Mouse (Mus musculus) forebrain, postnatal 0 days (tissue): Measurements from ENCODE around the gene Kdm2a. TPM values are rescaled to one million over a fixed set of nuclear protein-coding genes. Genes with fewer than 3 reads are reported as not detected.

Source experiments
- ATAC-seq: fragments of 200-750 bp; cut with Nextera tagmentation; 2 replicates; pipeline ENCODE4 v1.8.0; 2017; ENCODE audit warnings: mild to moderate bottlenecking, moderate library complexity
- DNase-seq: peaks from one replicate; pipeline ENCODE4 v3.0.0-alpha.2; 2015
- H3K27ac ChIP-seq: fragments of 300-500 bp; sonication (generic); 2 replicates; pipeline ENCODE4 v1.5.1; 2014; ENCODE audit warnings: low read depth, mild to moderate bottlenecking, antibody characterized with exemption, low read length, moderate library complexity, mixed read lengths
- H3K27me3 ChIP-seq: fragments of 300-500 bp; sonication (generic); 2 replicates; pipeline ENCODE4 v1.6.1; 2014; ENCODE audit warnings: mild to moderate bottlenecking, low read length, mixed read lengths; ENCODE audit not compliant: insufficient read depth
- H3K36me3 ChIP-seq: fragments of 300-500 bp; sonication (generic); 2 replicates; pipeline ENCODE4 v1.6.1; 2014; ENCODE audit warnings: mild to moderate bottlenecking, moderate library complexity; ENCODE audit not compliant: insufficient read depth
- H3K4me1 ChIP-seq: fragments of 300-500 bp; sonication (generic); 2 replicates; pipeline ENCODE4 v1.6.1; 2014; ENCODE audit warnings: antibody characterized with exemption; ENCODE audit not compliant: insufficient read depth
- H3K4me2 ChIP-seq: fragments of 300-500 bp; sonication (generic); 2 replicates; pipeline ENCODE4 v1.6.1; 2014; ENCODE audit warnings: low read depth, mild to moderate bottlenecking, moderate library complexity
- H3K4me3 ChIP-seq: fragments of 300-500 bp; sonication (generic); 2 replicates; pipeline ENCODE4 v1.5.1; 2014; ENCODE audit warnings: low read depth, low read length, mixed read lengths
- H3K9ac ChIP-seq: fragments of 300-500 bp; sonication (generic); 2 replicates; pipeline ENCODE4 v1.6.1; 2014; ENCODE audit warnings: mild to moderate bottlenecking
- H3K9me3 ChIP-seq: fragments of 300-500 bp; sonication (generic); 2 replicates; pipeline ENCODE4 v1.6.1; 2016; ENCODE audit warnings: low read length
- CTCF ChIP-seq: sonication (generic); IDR thresholded peaks from 2 replicates; pipeline ENCODE4 v1.5.1; 2016; ENCODE audit warnings: antibody characterized with exemption, control low read depth, low read depth
- WGBS: fragments of 180-500 bp; shearing (Covaris S2); extraction: QIAGEN DNeasy Blood & Tissue Kit; methylation state at CpG from one replicate; pipeline ENCODE4 v1.1.7; 2014; 5-methylcytosine and 5-hydroxymethylcytosine counted together
- polyA plus RNA-seq: library from polyadenylated mRNA; unstranded; fragments of >200 nt; fragmentation: Nextera tagmentation; extraction: Ambion mirVana; gene quantifications from 2 replicates; pipeline ENCODE4 v1.2.1, GENCODE M21; 2015
- total RNA-seq: library from RNA; depleted of rRNA; stranded (reverse); fragments of >200 nt; gene quantifications from 2 replicates; pipeline ENCODE4 v1.2.3, GENCODE M21; 2014

The Kdm2a gene
- total and polyA plus RNA-seq, 2 experiments from 2014 or later: 19.5 to 71.7 TPM

- H3K4me3 ChIP-seq: no peak overlapping the region
- no peak for DNase-seq
- no peaks in the 10 kb centered on the region for H3K27me3 ChIP-seq
- H3K4me2 ChIP-seq: no peak overlapping the region
- no peaks in the 10 kb centered on the region for H3K36me3 ChIP-seq
- no peak overlapping the region for H3K27ac ChIP-seq
- no peak for ATAC-seq
- TF ChIP-seq CTCF: no peak
- 95% methylated on average over 4 of the region's 4 CpGs for WGBS
- no peak overlapping the region for H3K9ac ChIP-seq
- no peaks in the 10 kb centered on the region for H3K4me1 ChIP-seq
- no peaks in the 10 kb centered on the region for H3K9me3 ChIP-seq
Observed at GRCm38 (mm10) chr19:4430091-4430620, 32.1 kb upstream of the Kdm2a start.

- DNase-seq: no peak
- WGBS: 78% methylated on average over 19 of the region's 19 CpGs
Observed at GRCm38 (mm10) chr19:4425610-4426366, 27.7 kb upstream of the Kdm2a start.

GRCm38 (mm10) chr19:4423021-4423420 is 24.9 kb upstream of the Kdm2a start:
- no peak overlapping the region for H3K9ac ChIP-seq
- no peaks in the 10 kb centered on the region for H3K27me3 ChIP-seq
- no peaks in the 10 kb centered on the region for H3K36me3 ChIP-seq
- no peaks in the 10 kb centered on the region for H3K4me1 ChIP-seq
- H3K4me3 ChIP-seq: no peak overlapping the region
- H3K27ac ChIP-seq: no peak overlapping the region
- DNase-seq (no peak), ATAC-seq (no peak)
- H3K9me3 ChIP-seq: no peaks in the 10 kb centered on the region
- TF ChIP-seq CTCF: no peak
- 64% methylated on average over 3 of the region's 3 CpGs for WGBS
- H3K4me2 ChIP-seq: no peak overlapping the region

More at GRCm38 (mm10) chr19:4425610-4426366, 27.7 kb upstream of the Kdm2a start:
- no peaks in the 10 kb centered on the region for H3K36me3 ChIP-seq
- no peak overlapping the region for H3K4me3 ChIP-seq
- no peaks in the 10 kb centered on the region for H3K4me1 ChIP-seq
- TF ChIP-seq CTCF: peak; percentile 42; the same call in 1 of the 2 replicates
- H3K27ac ChIP-seq: no peak overlapping the region
- H3K27me3 ChIP-seq: no peaks in the 10 kb centered on the region
- no peak for ATAC-seq
- no peak overlapping the region for H3K4me2 ChIP-seq
- H3K9me3 ChIP-seq: no peaks in the 10 kb centered on the region
- H3K9ac ChIP-seq: no peak overlapping the region

GRCm38 (mm10) chr19:4422581-4422980 is 24.5 kb upstream of the Kdm2a start:
- H3K36me3 ChIP-seq: no peaks in the 10 kb centered on the region
- no peaks in the 10 kb centered on the region for H3K9me3 ChIP-seq
- DNase-seq (no peak), ATAC-seq (no peak)
- H3K4me2 ChIP-seq: no peak overlapping the region
- WGBS: 96% methylated on average over 3 of the region's 3 CpGs
- H3K27me3 ChIP-seq: no peaks in the 10 kb centered on the region
- no peaks in the 10 kb centered on the region for H3K4me1 ChIP-seq
- no peak overlapping the region for H3K27ac ChIP-seq
- no peak overlapping the region for H3K4me3 ChIP-seq
- TF ChIP-seq CTCF: no peak
- H3K9ac ChIP-seq: no peak overlapping the region

GRCm38 (mm10) chr19:4420153-4420910 is 22.2 kb upstream of the Kdm2a start:
- no peaks in the 10 kb centered on the region for H3K4me1 ChIP-seq
- no peak for DNase-seq
- no peak for TF ChIP-seq CTCF

GRCm38 (mm10) chr19:4419711-4420110 is 21.6 kb upstream of the Kdm2a start:
- no peaks in the 10 kb centered on the region for H3K9me3 ChIP-seq
- no peak overlapping the region for H3K4me2 ChIP-seq
- H3K27ac ChIP-seq: no peak overlapping the region
- no peaks in the 10 kb centered on the region for H3K27me3 ChIP-seq
- no peak for DNase-seq
- no peaks in the 10 kb centered on the region for H3K4me1 ChIP-seq
- TF ChIP-seq CTCF: no peak
- H3K9ac ChIP-seq: no peak overlapping the region
- ATAC-seq: no peak
- H3K36me3 ChIP-seq: no peaks in the 10 kb centered on the region
- 96% methylated on average over 5 of the region's 5 CpGs for WGBS
- no peak overlapping the region for H3K4me3 ChIP-seq

More at GRCm38 (mm10) chr19:4420153-4420910, 22.2 kb upstream of the Kdm2a start:
- ATAC-seq: no peak
- H3K27me3 ChIP-seq: no peaks in the 10 kb centered on the region
- H3K27ac ChIP-seq: no peak overlapping the region
- H3K4me2 ChIP-seq: no peak overlapping the region
- no peaks in the 10 kb centered on the region for H3K36me3 ChIP-seq
- 86% methylated on average over 8 of the region's 8 CpGs for WGBS
- no peak overlapping the region for H3K4me3 ChIP-seq
- H3K9me3 ChIP-seq: no peaks in the 10 kb centered on the region
- H3K9ac ChIP-seq: no peak overlapping the region

GRCm38 (mm10) chr19:4417713-4418112 is 19.6 kb upstream of the Kdm2a start:
- no peaks in the 10 kb centered on the region for H3K4me1 ChIP-seq
- ATAC-seq: no peak
- H3K27ac ChIP-seq: no peak overlapping the region
- no peak for DNase-seq
- TF ChIP-seq CTCF: no peak
- H3K36me3 ChIP-seq: no peaks in the 10 kb centered on the region
- no peaks in the 10 kb centered on the region for H3K9me3 ChIP-seq
- H3K4me2 ChIP-seq: no peak overlapping the region
- H3K27me3 ChIP-seq: no peaks in the 10 kb centered on the region
- no peak overlapping the region for H3K9ac ChIP-seq
- no peak overlapping the region for H3K4me3 ChIP-seq
